Mouse (Mus musculus): ENCODE data around the gene Snapin. TPM values are rescaled to one million over a fixed set of nuclear protein-coding genes. Genes with fewer than 3 reads are reported as not detected.

Gene Snapin
- polyA plus RNA-seq, 1 experiment from 2014 or later, result 72.8 TPM

DNA sequence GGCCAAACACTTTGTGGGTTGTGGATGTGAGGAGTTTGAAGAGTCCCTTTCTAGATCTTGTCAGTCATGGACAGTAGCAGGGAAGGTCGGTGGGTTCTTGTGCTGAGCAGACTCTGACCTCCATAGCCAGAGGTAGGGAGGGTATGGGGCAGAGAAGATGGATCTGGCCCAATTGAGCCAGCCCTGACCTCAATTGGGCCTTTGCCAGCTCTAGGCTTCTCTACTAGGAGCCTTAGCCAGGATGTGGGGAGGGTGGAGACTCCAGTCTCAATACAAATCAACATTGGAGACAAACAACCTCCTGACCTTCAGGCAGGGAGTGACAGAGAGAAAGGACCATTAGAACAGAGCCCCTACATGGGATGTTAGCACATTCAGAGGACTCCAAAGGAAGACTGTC lies 24.4 kb upstream of the Snapin start:
- 0 out of 2 replicates have a peak, but pooled peaks cover 9% of the 10 kb centered on the region for H3K27me3 ChIP-seq (replicated peaks)
- peak overlapping the region; percentile 63 for H3K4me3 ChIP-seq
- peak overlapping the region; percentile 82 for H3K9ac ChIP-seq
- H3K36me3 ChIP-seq, result peaks cover 11% of the 10 kb centered on the region
- 17% methylated on average over 1 of the region's 1 CpGs for WGBS
- H3K27ac ChIP-seq (replicated peaks), result peak overlapping the region; percentile 79
- H3K4me2 ChIP-seq, result peak overlapping the region; percentile 96
- ATAC-seq (ENCODE audit: extremely low read depth, insufficient number of reproducible peaks, low FRiP score, low TSS enrichment), result no peak
- H3K9me3 ChIP-seq, result no peaks in the 10 kb centered on the region
- peaks cover 27% of the 10 kb centered on the region for H3K4me1 ChIP-seq

DNA sequence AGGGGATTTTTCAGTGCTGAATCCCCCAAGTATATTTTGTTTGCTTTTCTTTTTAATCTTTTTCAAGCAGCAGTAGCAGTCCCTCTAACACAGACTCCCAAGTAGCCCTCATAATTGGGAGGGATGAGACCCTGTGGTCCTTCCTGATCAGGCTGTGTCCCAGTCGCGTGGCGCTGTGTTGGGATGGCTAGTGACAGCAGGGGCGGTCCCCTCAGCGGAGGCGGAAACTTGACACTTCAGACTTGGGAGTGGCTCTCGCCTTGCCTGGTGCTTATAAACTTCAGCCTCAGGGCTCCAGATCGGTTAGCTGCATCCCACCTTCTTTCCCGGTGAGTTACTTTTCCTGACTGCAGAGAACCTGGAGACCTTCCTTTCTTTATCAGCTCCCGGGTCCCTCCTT lies 23.9 kb upstream of the Snapin start:
- H3K27ac ChIP-seq (replicated peaks), result peak overlapping the region; percentile 79
- H3K4me2 ChIP-seq, result peak overlapping the region; percentile 96
- H3K4me1 ChIP-seq, result peaks cover 27% of the 10 kb centered on the region
- H3K27me3 ChIP-seq (replicated peaks), result 0 out of 2 replicates have a peak, but pooled peaks cover 9% of the 10 kb centered on the region
- WGBS, result 0% methylated on average over 10 of the region's 10 CpGs
- ATAC-seq (ENCODE audit: extremely low read depth, insufficient number of reproducible peaks, low FRiP score, low TSS enrichment), result peak; percentile 74
- peak overlapping the region; percentile 63 for H3K4me3 ChIP-seq
- H3K9ac ChIP-seq, result peak overlapping the region; percentile 82
- peaks cover 11% of the 10 kb centered on the region for H3K36me3 ChIP-seq
- no peaks in the 10 kb centered on the region for H3K9me3 ChIP-seq

DNA sequence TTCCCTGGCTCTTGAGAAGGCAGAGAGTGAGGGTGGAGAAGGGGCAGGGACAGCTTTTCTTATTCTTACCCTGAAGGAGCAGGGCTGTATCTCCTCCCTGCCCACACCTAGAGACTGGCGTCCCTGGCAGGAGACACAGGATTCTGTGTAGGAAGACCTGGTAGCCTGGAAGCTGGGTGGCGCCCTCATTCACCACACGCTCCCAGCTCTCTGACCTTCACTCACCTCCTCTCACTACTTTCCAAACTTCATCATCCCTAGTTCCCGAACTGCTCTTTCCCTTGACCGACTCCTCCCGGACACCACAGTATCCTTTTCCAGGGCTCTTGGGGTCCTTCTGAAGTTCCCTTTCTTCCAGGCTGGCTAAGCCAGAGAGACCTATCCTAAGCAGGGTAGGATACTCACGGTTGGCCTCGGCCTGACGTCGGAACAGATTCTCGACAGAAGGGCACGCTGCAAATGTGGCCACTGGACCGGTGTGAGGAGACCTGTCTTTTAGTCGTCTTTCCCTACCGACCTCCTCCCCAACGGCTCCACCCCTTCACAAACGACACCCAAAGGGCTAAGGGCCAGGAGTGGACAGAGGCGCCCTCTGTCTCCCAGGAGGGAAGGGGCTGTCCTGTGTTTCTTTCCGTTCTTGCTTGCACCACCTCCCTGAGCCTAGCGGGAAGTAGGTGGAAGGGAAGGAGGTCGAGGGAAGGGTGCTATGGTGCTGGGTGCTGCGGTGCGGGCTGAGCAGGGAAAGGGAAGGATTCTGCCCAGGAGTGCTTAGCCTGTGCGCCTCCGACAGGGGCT lies 23.2 kb upstream of the Snapin start, which contains the start of the genes S100a1 and S100a13:
Gene S100a1 (minus strand): TSS at position 597 of the 795 bp plus-strand sequence.
Gene S100a13 (plus strand): TSS at position 640 of the 795 bp plus-strand sequence.
- WGBS, result 3% methylated on average over 25 of the region's 25 CpGs
- Histone ChIP-seq H3K27ac (replicated peaks) (peak within 1 kb of the TSS; percentile 79), H3K4me1 (peaks cover 27% of the 10 kb centered on the region)

DNA sequence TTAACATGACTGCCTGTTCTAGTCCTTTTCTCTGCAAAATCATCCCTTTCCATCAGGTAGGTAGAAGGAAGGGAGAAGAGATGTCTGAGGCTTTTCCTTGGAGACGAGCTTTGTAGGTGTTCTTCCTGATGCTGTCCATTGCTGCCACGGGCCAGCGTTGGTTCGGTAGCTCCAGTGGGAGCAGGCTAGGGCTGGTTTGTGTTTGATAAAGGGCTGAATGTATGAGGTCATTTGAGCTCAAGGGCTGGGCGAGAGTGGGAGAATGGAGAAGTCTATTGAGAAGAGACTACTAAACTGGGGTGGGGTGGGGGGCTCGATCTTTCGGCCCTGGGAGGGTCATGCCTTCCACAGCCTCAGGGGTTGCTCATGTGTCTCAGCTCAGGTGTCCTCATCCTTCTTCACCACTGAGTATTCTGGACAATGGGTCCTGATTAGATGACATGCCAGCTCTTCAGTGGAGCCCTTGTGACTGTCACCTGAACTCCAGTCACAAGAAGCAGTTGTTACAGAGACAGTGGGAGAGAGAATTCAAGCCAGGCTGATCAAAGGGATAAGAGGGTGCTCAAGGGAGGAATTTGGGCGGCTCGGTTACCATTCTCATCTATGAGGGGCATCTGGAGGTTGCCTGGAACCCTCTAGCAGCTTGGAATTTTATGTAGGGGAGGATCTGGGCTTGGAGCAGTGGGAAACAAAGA lies 22.3 kb upstream of the Snapin start:
- 0 out of 2 replicates have a peak, but pooled peaks cover 9% of the 10 kb centered on the region for H3K27me3 ChIP-seq (replicated peaks)
- H3K4me2 ChIP-seq, result peak overlapping the region; percentile 96
- H3K4me1 ChIP-seq, result peaks cover 30% of the 10 kb centered on the region
- H3K9ac ChIP-seq, result peak overlapping the region; percentile 82
- peak overlapping the region; percentile 79; the same call in 1 of the 2 replicates for H3K27ac ChIP-seq (replicated peaks)
- peak overlapping the region; percentile 63 for H3K4me3 ChIP-seq
- 64% methylated on average over 9 of the region's 9 CpGs for WGBS
- H3K9me3 ChIP-seq, result no peaks in the 10 kb centered on the region
- ATAC-seq (ENCODE audit: extremely low read depth, insufficient number of reproducible peaks, low FRiP score, low TSS enrichment), result no peak
- peaks cover 11% of the 10 kb centered on the region for H3K36me3 ChIP-seq

More for the DNA sequence above, 23.2 kb upstream of the Snapin start, which contains the start of the genes S100a1 and S100a13:
- peak within 1 kb of the TSS; percentile 82 for H3K9ac ChIP-seq
- H3K9me3 ChIP-seq, result no peaks in the 10 kb centered on the region
- peak; percentile 33 for ATAC-seq (ENCODE audit: extremely low read depth, insufficient number of reproducible peaks, low FRiP score, low TSS enrichment)
- peaks cover 11% of the 10 kb centered on the region for H3K36me3 ChIP-seq
- peak within 1 kb of the TSS; percentile 63 for H3K4me3 ChIP-seq
- H3K27me3 ChIP-seq (replicated peaks), result 0 out of 2 replicates have a peak, but pooled peaks cover 9% of the 10 kb centered on the region
- peak within 1 kb of the TSS; percentile 96 for H3K4me2 ChIP-seq

DNA sequence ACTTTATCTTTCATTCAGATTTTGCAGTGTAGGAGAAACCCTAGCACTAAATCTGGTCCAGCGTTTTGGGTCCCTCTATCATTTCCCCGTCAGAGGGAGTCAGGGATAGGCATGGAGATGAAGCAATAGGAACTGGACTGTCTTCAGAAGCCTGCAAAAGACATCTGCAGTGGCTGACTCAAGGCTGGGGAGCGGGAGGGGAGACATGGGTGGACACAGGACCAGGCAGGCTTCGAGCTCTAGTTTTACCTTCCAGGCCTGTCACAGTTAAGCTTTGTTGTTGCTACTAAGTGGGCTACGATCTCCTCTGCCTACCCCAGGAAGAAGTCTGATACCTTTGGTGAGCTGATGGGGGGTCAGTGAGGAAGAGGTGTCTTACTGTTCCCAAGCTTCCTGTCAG lies 21.4 kb upstream of the Snapin start:
- ATAC-seq (ENCODE audit: extremely low read depth, insufficient number of reproducible peaks, low FRiP score, low TSS enrichment), result no peak
- WGBS, result 76% methylated on average over 5 of the region's 5 CpGs

DNA sequence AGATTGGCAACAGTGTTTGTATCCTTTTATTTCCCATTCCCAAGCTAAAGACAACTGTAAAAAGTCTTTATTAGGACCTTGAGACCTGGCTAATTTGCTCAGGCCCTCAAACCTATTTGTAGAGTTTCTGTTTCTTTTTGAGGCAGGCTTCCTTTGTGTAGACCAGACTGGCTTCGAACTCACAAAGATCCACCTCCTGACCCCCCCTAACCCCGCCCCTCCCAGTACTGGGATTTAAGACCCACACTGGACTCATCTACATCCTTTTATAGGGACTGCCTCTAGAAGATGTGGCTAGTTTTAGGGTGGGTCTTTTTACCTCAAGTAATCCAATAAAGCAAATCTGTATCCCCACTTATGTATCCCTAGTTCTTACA lies 18.9 kb upstream of the Snapin start:
- H3K4me2 ChIP-seq, result peak overlapping the region; percentile 92
- 0 out of 2 replicates have a peak, but pooled peaks cover 9% of the 10 kb centered on the region for H3K27me3 ChIP-seq (replicated peaks)
- H3K9ac ChIP-seq, result no peak overlapping the region
- H3K27ac ChIP-seq (replicated peaks), result peak overlapping the region; percentile 95
- peaks cover 43% of the 10 kb centered on the region for H3K36me3 ChIP-seq
- H3K4me1 ChIP-seq, result peaks cover 36% of the 10 kb centered on the region
- H3K4me3 ChIP-seq, result peak overlapping the region; percentile 98
- no peak for ATAC-seq (ENCODE audit: extremely low read depth, insufficient number of reproducible peaks, low FRiP score, low TSS enrichment)
- 31% methylated on average over 2 of the region's 2 CpGs for WGBS
- H3K9me3 ChIP-seq, result no peaks in the 10 kb centered on the region

More for the DNA sequence above, 21.4 kb upstream of the Snapin start:
- Histone ChIP-seq H3K4me1 (peaks cover 38% of the 10 kb centered on the region), H3K4me2 (no peak overlapping the region), H3K9me3 (no peaks in the 10 kb centered on the region), H3K27me3 (replicated peaks) (0 out of 2 replicates have a peak, but pooled peaks cover 9% of the 10 kb centered on the region), H3K9ac (no peak overlapping the region), H3K27ac (replicated peaks) (no peak overlapping the region), H3K4me3 (no peak overlapping the region), H3K36me3 (peaks cover 17% of the 10 kb centered on the region)

DNA sequence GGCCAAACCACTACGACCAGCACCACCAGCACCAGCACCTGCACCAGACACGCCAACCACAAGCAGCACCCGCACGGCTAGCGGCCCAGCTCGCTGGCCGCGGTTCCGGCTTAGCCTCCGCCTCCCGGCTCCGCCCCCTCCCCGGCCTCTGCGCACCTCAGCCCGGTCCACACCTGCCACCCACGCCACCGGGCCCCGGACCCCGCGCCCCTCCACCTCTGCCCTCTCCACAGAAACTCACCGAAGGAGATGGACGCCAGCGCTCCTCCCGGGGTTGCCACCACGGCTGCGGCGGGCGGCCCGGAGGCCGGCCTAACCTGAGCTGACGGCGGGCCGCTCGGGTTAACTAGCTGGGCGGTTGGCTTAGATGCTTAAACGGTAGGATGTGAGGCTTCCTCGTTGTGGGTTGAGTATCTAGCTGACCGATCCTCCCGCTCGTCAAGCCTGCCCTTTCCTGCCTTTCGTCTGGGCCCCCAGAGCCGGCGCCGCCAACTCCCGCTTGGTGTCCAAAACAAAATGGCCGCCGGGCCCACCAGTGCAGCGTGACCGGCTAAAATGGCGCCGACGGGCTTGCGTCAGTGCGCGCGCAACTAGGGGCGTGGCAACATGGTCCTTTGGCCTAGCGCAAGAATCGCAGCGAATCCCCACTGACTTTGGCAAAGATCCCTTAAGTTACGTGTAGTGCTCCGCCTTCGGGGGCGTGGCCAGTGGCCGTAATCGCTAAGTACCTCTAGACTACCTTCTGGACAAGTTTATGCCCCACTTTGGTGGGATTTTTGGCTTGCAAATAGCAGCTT lies 18.3 kb upstream of the Snapin start, which contains the start of gene Chtop:
Gene Chtop (minus strand): TSS at position 549 of the 797 bp plus-strand sequence.
- Histone ChIP-seq H3K4me2 (peak within 1 kb of the TSS; percentile 92), H3K9ac (peak within 1 kb of the TSS; percentile 99), H3K36me3 (peaks cover 49% of the 10 kb centered on the region), H3K4me3 (peak within 1 kb of the TSS; percentile 98), H3K9me3 (no peaks in the 10 kb centered on the region), H3K4me1 (peaks cover 36% of the 10 kb centered on the region), H3K27me3 (replicated peaks) (0 out of 2 replicates have a peak, but pooled peaks cover 9% of the 10 kb centered on the region), H3K27ac (replicated peaks) (peak within 1 kb of the TSS; percentile 95)
- ATAC-seq (ENCODE audit: extremely low read depth, insufficient number of reproducible peaks, low FRiP score, low TSS enrichment), result peak; percentile 89
- WGBS, result under 1% methylated on average over 66 of the region's 66 CpGs

DNA sequence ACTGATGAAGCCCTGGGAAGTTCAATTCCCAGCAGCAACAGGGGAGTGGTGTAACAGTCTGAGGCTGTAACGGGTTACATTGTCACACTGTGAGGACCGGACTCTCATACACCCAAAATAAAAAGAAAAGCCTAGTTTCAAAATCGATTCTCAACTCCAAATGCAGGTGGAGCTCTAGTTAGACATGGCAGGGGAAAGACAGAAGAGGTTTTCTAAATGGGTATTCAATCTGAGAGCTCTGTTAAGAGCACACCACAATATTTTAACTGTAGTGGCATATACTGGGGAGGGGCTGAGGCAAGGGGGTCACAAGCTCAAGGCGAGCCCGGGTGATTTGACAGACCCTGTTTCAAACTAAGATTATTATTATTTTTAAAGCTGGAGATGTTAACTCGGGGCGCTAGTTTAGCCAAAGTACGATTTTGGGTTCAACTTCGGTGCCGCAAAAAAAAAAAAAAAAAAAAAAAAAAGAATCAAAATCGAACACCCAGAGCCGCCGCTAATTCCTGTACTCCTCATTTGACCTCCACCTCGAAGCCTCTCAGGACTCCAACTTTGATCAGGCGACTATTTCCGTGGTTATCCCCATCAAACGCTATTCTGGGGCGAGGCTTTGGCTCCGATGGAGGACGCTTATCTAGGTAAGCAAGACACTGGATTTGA lies 17.6 kb upstream of the Snapin start:
- Histone ChIP-seq H3K27me3 (replicated peaks) (0 out of 2 replicates have a peak, but pooled peaks cover 9% of the 10 kb centered on the region), H3K9ac (peak overlapping the region; percentile 99), H3K9me3 (no peaks in the 10 kb centered on the region), H3K4me2 (peak overlapping the region; percentile 92), H3K4me3 (peak overlapping the region; percentile 98), H3K27ac (replicated peaks) (peak overlapping the region; percentile 95), H3K36me3 (peaks cover 56% of the 10 kb centered on the region), H3K4me1 (peaks cover 31% of the 10 kb centered on the region)
- WGBS, result 2% methylated on average over 20 of the region's 20 CpGs
- ATAC-seq (ENCODE audit: extremely low read depth, insufficient number of reproducible peaks, low FRiP score, low TSS enrichment), result no peak

DNA sequence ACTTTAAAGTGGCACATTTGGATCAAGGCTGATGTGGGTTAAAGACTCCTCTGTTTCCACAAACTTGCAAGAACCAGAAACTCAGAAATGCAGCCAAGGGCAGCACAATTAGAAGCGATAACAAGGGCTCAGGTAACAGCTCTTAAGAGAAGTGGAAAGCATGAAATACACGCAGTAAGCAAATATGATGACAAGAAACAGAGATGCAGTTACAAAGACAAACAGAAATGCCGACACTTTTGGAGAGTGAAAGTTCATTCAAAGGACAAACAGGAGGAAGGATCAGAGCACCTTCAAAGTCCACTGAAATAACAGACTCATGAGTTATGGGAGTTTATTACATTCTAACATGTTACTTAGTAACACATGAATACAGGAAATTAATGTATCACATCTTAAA lies 15.5 kb upstream of the Snapin start:
- WGBS, result 58% methylated on average over 3 of the region's 3 CpGs
- peaks cover 77% of the 10 kb centered on the region for H3K36me3 ChIP-seq
- no peaks in the 10 kb centered on the region for H3K27me3 ChIP-seq (replicated peaks)

DNA sequence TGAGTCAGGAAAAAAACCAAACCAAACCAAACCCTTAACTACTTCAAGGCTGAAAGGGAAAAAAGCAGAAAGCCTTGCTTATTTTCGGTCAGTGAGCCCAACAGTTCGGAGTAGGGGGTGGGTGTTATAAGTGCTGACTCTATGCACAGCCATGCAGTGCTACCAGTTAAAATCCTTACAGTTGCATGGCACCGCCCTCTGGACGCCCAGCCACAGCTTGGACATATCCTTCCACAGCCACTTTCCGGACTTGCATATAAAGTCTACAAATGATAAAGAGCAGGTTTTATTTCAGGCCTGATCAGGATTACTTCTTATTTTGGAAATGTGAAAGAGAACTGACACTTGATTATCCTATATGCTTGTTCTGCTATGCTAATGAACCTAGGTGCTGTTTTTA lies 14.4 kb upstream of the Snapin start:
- ATAC-seq (ENCODE audit: extremely low read depth, insufficient number of reproducible peaks, low FRiP score, low TSS enrichment), result no peak
- Histone ChIP-seq H3K27me3 (replicated peaks) (no peaks in the 10 kb centered on the region), H3K9me3 (no peaks in the 10 kb centered on the region), H3K36me3 (peaks cover 76% of the 10 kb centered on the region), H3K27ac (replicated peaks) (no peak overlapping the region), H3K4me2 (no peak overlapping the region), H3K9ac (no peak overlapping the region), H3K4me3 (no peak overlapping the region), H3K4me1 (peaks cover 19% of the 10 kb centered on the region)
- WGBS, result 94% methylated on average over 5 of the region's 5 CpGs

More for the DNA sequence above, 15.5 kb upstream of the Snapin start:
- ATAC-seq (ENCODE audit: extremely low read depth, insufficient number of reproducible peaks, low FRiP score, low TSS enrichment), result no peak
- Histone ChIP-seq H3K9ac (no peak overlapping the region), H3K9me3 (no peaks in the 10 kb centered on the region), H3K4me2 (no peak overlapping the region), H3K4me3 (no peak overlapping the region), H3K4me1 (peaks cover 19% of the 10 kb centered on the region), H3K27ac (replicated peaks) (no peak overlapping the region)
